23 mouse cellular contexts compared by ENCODE assay signal in the genomic region with DNA sequence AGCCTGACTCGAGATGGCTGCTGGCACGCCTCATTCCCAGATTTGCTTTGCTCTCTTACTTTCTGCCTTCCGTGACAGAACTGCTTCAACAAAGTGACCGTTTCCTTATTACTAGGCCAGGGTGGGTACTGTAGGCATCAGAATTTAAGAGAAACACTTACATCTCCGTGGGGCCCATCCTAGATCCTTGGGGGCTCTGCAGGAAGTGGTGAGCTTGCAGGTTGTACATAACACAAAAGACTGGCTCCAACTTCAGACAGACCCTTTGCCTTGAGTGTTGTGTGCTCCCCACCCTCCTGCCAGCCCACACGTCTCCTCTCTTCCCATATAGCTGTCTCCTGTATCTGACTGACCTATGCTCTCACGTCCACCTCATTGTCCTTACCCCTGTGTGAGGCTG. TPM values are rescaled to one million over a fixed set of nuclear protein-coding genes. Genes with fewer than 3 reads are reported as not detected.
A peak's percentile ranks its signal among the peaks of the same experiment; 100 is the strongest.
DNase-seq lines count a peak whose midpoint lies in the region; TF ChIP-seq lines count a peak whose summit lies in the region.
"Had no signal": no experiment of that assay in that cellular context is flagged by ENCODE, and none has a peak within 500 bp of the region (broad histone marks: within the 10 kb centered on the region; RNA-seq: fewer than 3 reads in every experiment).

No protein-coding gene starts in this region.

- WGBS in thymus, adult 2 months = 88% methylated on average over 7 of the region's 7 CpGs

- H3K27ac ChIP-seq in thymus, adult 2 months (ENCODE audit: control insufficient read depth, insufficient read depth, low read length) = no peak overlapping the region

- H3K4me1 ChIP-seq in thymus, adult 2 months (replicated peaks; ENCODE audit: control insufficient read depth, insufficient read depth, low read length) = peaks cover 8% of the 10 kb centered on the region

- peak; percentile 65 for DNase-seq in thymus, postnatal 0 days (ENCODE audit: low spot score)
- no peak for DNase-seq in thymus, adult 2 months
- DNase-seq in thymus, postnatal 14 days = peak; percentile 34
- DNase-seq in thymus, postnatal 25 days = no peak
- DNase-seq in thymus, postnatal 4 days = peak; percentile 53
- DNase-seq in thymus, postnatal 36 days = no peak
- DNase-seq: adrenal gland, adult 2 months; adrenal gland, adult 8-10 months; adrenal gland, postnatal 10 days; adrenal gland, postnatal 14 days; adrenal gland, postnatal 25 days; adrenal gland, postnatal 36 days; B cell, adult 2 months; cerebellum, adult 11 months; cerebellum, adult 11-12 months; cerebellum, adult 18-20 months had no signal

- TF ChIP-seq CTCF in thymus, adult 2 months (IDR thresholded peaks at IDR 0.05; ENCODE audit: borderline replicate concordance, control insufficient read depth, extremely low read depth, insufficient read depth, low read length, poor library complexity) = no peak

- no peak for TF ChIP-seq POLR2A in thymus, adult 2 months (IDR thresholded peaks at IDR 0.05; ENCODE audit: control insufficient read depth, extremely low read depth, insufficient read depth, low read length, poor library complexity)

- H3K36me3 ChIP-seq in thymus, adult 2 months (ENCODE audit: control insufficient read depth, insufficient read depth, low read length) = peaks cover 49% of the 10 kb centered on the region

- H3K4me3 ChIP-seq in thymus, adult 2 months (ENCODE audit: control insufficient read depth, insufficient read depth, low read length) = no peak overlapping the region

- no peaks in the 10 kb centered on the region for H3K27me3 ChIP-seq in thymus, adult 2 months (ENCODE audit: control insufficient read depth, insufficient read depth, low read length)
- H3K27me3 ChIP-seq: CH12.LX, Patski had no signal

RNA-seq across cellular contexts. Expression of a gene that starts 37.2 kb away (rescaled TPM):
- 0.09 and 0.10 TPM in 2 replicates for polyA plus RNA-seq in thymus, postnatal 0 days (2015; fragmentation: Nextera tagmentation; extraction: Ambion mirVana)
- polyA plus RNA-seq in thymus, adult 2 months (2012; rRNA removed) = 0.09 and 0.18 TPM in 2 replicates
- polyA plus RNA-seq: activated CD4-positive, CD25-positive, alpha-beta regulatory T cell, adult 4 months; adrenal gland, adult 2 months; C2C12; CD4-positive, CD25-positive, alpha-beta regulatory T cell, adult 4 months; G1E; Patski had no signal

RNA-seq across cellular contexts. Expression of a gene that starts 37.4 kb away (rescaled TPM):
- polyA plus RNA-seq in thymus, postnatal 0 days (2015; fragmentation: Nextera tagmentation; extraction: Ambion mirVana) = 0.17 and 0.49 TPM in 2 replicates
- not detected in 2 replicates for polyA plus RNA-seq in thymus, adult 2 months (2012; rRNA removed)
- polyA plus RNA-seq: activated CD4-positive, CD25-positive, alpha-beta regulatory T cell, adult 4 months; adrenal gland, adult 2 months; brain, embryonic 14.5 days; C2C12; CD4-positive, CD25-positive, alpha-beta regulatory T cell, adult 4 months; G1E; Patski had no signal

RNA-seq across cellular contexts. Expression of a gene that starts 57.3 kb away (rescaled TPM):
- polyA plus RNA-seq in thymus, postnatal 0 days (2015; fragmentation: Nextera tagmentation; extraction: Ambion mirVana) = 7.3 and 8.2 TPM in 2 replicates
- polyA plus RNA-seq in thymus, adult 2 months (2012; rRNA removed) = 113 and 124 TPM in 2 replicates

RNA-seq across cellular contexts. Expression of a gene that starts 58.4 kb away (rescaled TPM):
- polyA plus RNA-seq in thymus, postnatal 0 days (2015; fragmentation: Nextera tagmentation; extraction: Ambion mirVana) = 0.42 and 0.48 TPM in 2 replicates
- polyA plus RNA-seq in thymus, adult 2 months (2012; rRNA removed) = 0.28 and 0.63 TPM in 2 replicates
- polyA plus RNA-seq: G1E had no signal

Comparison
In these comparisons a context has a peak if more than half of its experiments do, and no peak if none do; other contexts are left out.
1. DNase-seq: peak in thymus, postnatal 0 days (single experiment), thymus, postnatal 14 days (single experiment) and thymus, postnatal 4 days (single experiment); none in thymus, adult 2 months (single experiment), thymus, postnatal 25 days (single experiment) and thymus, postnatal 36 days (0 of 2).
2. RNA of a gene that starts 57.3 kb away (polyA plus RNA-seq): 113 to 124 TPM in thymus, adult 2 months; 7.3 to 8.2 TPM in thymus, postnatal 0 days; every median in the first group is over 10 times any median in the second.